Mouse (Mus musculus): ENCODE measurements at regions not wholly inside any gene's neighbourhood (a gene's known extent, or its start where the extent isn't known, plus 50 kb on each side); places are given as distances from the start of the nearest gene placed in this dataset.
"Not testable (repeated sequence)": the region's sequence is repeated elsewhere in the genome, so short reads cannot be mapped to it uniquely, and the experiment has no call there.

- DNase-seq, result peak in 1 of 2 experiments; percentile 2
These were observed 1111.4 kb downstream of the H2al1n start for GRCm38 (mm10) chrX:15322207-15322839.

GRCm38 (mm10) chrX:15322958-15323357 lies 1112.0 kb downstream of the H2al1n start:
- DNase-seq, result no peak

GRCm38 (mm10) chrX:15365135-15365534 lies 1154.2 kb downstream of the H2al1n start:
- not testable (repeated sequence) for DNase-seq
